Comparison of ENCODE assay signal across 7 mouse cellular contexts in the genomic region with DNA sequence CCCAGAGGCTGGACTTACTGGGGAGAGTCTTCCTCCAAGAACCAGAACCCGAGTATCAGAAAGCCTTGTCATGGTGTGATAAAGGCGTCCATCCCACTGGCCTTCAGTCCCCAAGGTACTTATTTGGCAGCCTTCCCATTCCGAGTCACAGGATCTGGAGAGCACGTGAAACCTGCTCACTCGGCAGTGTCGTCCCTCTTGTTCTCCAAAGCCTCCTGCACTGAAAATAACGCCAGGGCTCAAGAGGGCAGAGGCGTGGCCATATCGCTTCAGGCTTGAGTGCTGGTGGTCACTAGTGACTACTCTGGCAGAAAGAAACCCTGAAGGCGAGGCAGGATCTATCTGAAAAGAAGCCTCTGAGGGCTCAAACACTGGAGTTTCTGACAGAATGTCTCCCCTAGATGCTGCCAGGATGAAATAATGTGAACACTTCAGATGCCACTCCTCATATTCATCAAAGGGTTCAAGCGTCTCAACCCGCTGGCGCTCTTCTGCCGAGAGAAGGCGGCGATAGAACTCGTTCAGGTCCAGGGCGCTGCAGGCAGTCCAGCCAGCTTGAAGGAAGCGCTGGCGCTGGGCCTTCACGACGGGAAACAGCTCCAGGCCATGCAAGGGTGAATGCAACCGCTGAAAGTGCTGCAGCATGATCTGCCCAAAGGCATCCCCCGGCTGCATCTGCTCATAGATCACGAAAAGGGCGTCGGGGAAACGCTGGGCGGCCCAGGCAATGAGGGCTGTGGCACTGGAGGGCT. TPM values are rescaled to one million over a fixed set of nuclear protein-coding genes. Genes with fewer than 3 reads are reported as not detected.
DNase-seq lines count a peak whose midpoint lies in the region; ATAC-seq and TF ChIP-seq lines count a peak whose summit lies in the region.

No protein-coding gene starts in this region.

- peak; percentile 22; the same call in 1 of the 2 replicates for ATAC-seq in common myeloid progenitor, adult 5-6 weeks (replicated peaks; ENCODE audit: low read depth, poor library complexity, severe bottlenecking)
- no peak for ATAC-seq in heart, embryonic 13.5 days (ENCODE audit: extremely low read depth, insufficient number of reproducible peaks, low FRiP score, low TSS enrichment)
- peak; percentile 43 for ATAC-seq in kidney, embryonic 16.5 days (ENCODE audit: low FRiP score, low TSS enrichment)

- H3K36me3 ChIP-seq in E14TG2a.4 (ENCODE audit: insufficient read depth, low read length) = peaks cover 43% of the 10 kb centered on the region
- H3K36me3 ChIP-seq in heart, embryonic 13.5 days = peaks cover 33% of the 10 kb centered on the region
- H3K36me3 ChIP-seq in kidney, embryonic 16.5 days (ENCODE audit: insufficient read depth, low read length) = peaks cover 23% of the 10 kb centered on the region

- peak overlapping the region; percentile 87 for H3K9ac ChIP-seq in heart, embryonic 13.5 days
- H3K9ac ChIP-seq in kidney, embryonic 16.5 days (replicated peaks; ENCODE audit: low read length) = peak overlapping the region; percentile 84

- no peaks in the 10 kb centered on the region for H3K27me3 ChIP-seq in E14TG2a.4 (ENCODE audit: insufficient read depth, low read length)
- no peaks in the 10 kb centered on the region for H3K27me3 ChIP-seq in heart, embryonic 13.5 days (replicated peaks)
- H3K27me3 ChIP-seq in kidney, embryonic 16.5 days (ENCODE audit: insufficient read depth, low read length) = no peaks in the 10 kb centered on the region

- peaks cover 31% of the 10 kb centered on the region for H3K4me1 ChIP-seq in E14TG2a.4 (replicated peaks; ENCODE audit: low read depth, low read length)
- H3K4me1 ChIP-seq in heart, embryonic 13.5 days = peaks cover 33% of the 10 kb centered on the region
- peaks cover 24% of the 10 kb centered on the region for H3K4me1 ChIP-seq in kidney, embryonic 16.5 days (ENCODE audit: insufficient read depth, low read length)

- DNase-seq in WW6 (ENCODE audit: low read depth, low spot score) = peak; percentile 14
- DNase-seq in lung, postnatal 10 days = peak; percentile 61
- DNase-seq in retina, postnatal 1 day = peak; percentile 86

- peak overlapping the region; percentile 92 for H3K4me3 ChIP-seq in E14TG2a.4 (replicated peaks; ENCODE audit: low read length)
- peak overlapping the region; percentile 63 for H3K4me3 ChIP-seq in heart, embryonic 13.5 days
- peak overlapping the region; percentile 68 for H3K4me3 ChIP-seq in kidney, embryonic 16.5 days (ENCODE audit: low read length)

- peak overlapping the region; percentile 85 for H3K4me2 ChIP-seq in heart, embryonic 13.5 days
- H3K4me2 ChIP-seq in kidney, embryonic 16.5 days (replicated peaks; ENCODE audit: low read depth, low read length) = peak overlapping the region; percentile 74

- 32% methylated on average over 29 of the region's 29 CpGs for WGBS in heart, embryonic 13.5 days
- 50% methylated on average over 29 of the region's 29 CpGs for WGBS in kidney, embryonic 16.5 days

- H3K27ac ChIP-seq in heart, embryonic 13.5 days (replicated peaks) = peak overlapping the region; percentile 98
- H3K27ac ChIP-seq in kidney, embryonic 16.5 days (ENCODE audit: low read length) = peak overlapping the region; percentile 98

- no peak for TF ChIP-seq CTCF in E14TG2a.4 (conservative IDR thresholded peaks at IDR 0.05; ENCODE audit: low read length)

- H3K9me3 ChIP-seq in E14TG2a.4 (ENCODE audit: low read length) = no peaks in the 10 kb centered on the region
- no peaks in the 10 kb centered on the region for H3K9me3 ChIP-seq in heart, embryonic 13.5 days
- H3K9me3 ChIP-seq in kidney, embryonic 16.5 days (ENCODE audit: low read length) = peaks cover 8% of the 10 kb centered on the region; the same call in 1 of the 2 replicates

RNA-seq across cellular contexts. Expression of a gene that starts 0.8 kb away (rescaled TPM):
- total RNA-seq in common myeloid progenitor, adult 5-6 weeks (2017) = 8.1 and 14.7 TPM in 2 replicates
- 11.1 and 11.3 TPM in 2 replicates for polyA plus RNA-seq in heart, embryonic 13.5 days (2015; fragmentation: Nextera tagmentation; extraction: Ambion mirVana)
- polyA plus RNA-seq in kidney, embryonic 16.5 days (2015; fragmentation: Nextera tagmentation; extraction: Ambion mirVana) = 23.9 and 26.2 TPM in 2 replicates

RNA-seq across cellular contexts. Expression of a gene that starts 1.0 kb away (rescaled TPM):
- 8.9 and 11.9 TPM in 2 replicates for total RNA-seq in common myeloid progenitor, adult 5-6 weeks (2017)
- 14.3 and 16.3 TPM in 2 replicates for polyA plus RNA-seq in heart, embryonic 13.5 days (2015; fragmentation: Nextera tagmentation; extraction: Ambion mirVana)
- 26.3 and 28.4 TPM in 2 replicates for polyA plus RNA-seq in kidney, embryonic 16.5 days (2015; fragmentation: Nextera tagmentation; extraction: Ambion mirVana)

RNA-seq across cellular contexts. Expression of a gene that starts 29.8 kb away (rescaled TPM):
- not detected in 2 replicates for total RNA-seq in common myeloid progenitor, adult 5-6 weeks (2017)
- not detected in 2 replicates for polyA plus RNA-seq in heart, embryonic 13.5 days (2015; fragmentation: Nextera tagmentation; extraction: Ambion mirVana)
- polyA plus RNA-seq in kidney, embryonic 16.5 days (2015; fragmentation: Nextera tagmentation; extraction: Ambion mirVana) = 0.28 and 0.30 TPM in 2 replicates

RNA-seq across cellular contexts. Expression of a gene that starts 31.0 kb away (rescaled TPM):
- total RNA-seq in common myeloid progenitor, adult 5-6 weeks (2017) = 30.3 and 32.1 TPM in 2 replicates
- 32.4 and 32.5 TPM in 2 replicates for polyA plus RNA-seq in heart, embryonic 13.5 days (2015; fragmentation: Nextera tagmentation; extraction: Ambion mirVana)
- polyA plus RNA-seq in kidney, embryonic 16.5 days (2015; fragmentation: Nextera tagmentation; extraction: Ambion mirVana) = 56.9 and 69.4 TPM in 2 replicates

RNA-seq across cellular contexts. Expression of a gene that starts 31.5 kb away (rescaled TPM):
- 18.0 and 20.1 TPM in 2 replicates for total RNA-seq in common myeloid progenitor, adult 5-6 weeks (2017)
- polyA plus RNA-seq in heart, embryonic 13.5 days (2015; fragmentation: Nextera tagmentation; extraction: Ambion mirVana) = 5.3 and 5.8 TPM in 2 replicates
- 12.1 and 15.6 TPM in 2 replicates for polyA plus RNA-seq in kidney, embryonic 16.5 days (2015; fragmentation: Nextera tagmentation; extraction: Ambion mirVana)

Comparison
In these comparisons a context has a peak if more than half of its experiments do, and no peak if none do; other contexts are left out.
1. DNase-seq: peak in every context shown above with its lines; median percentile 86 in retina, postnatal 1 day; 61 in lung, postnatal 10 days; 14 in WW6.